Mouse (Mus musculus) B cell, adult 67 days (primary cell): ENCODE data around the gene Cltc. TPM values are rescaled to one million over a fixed set of nuclear protein-coding genes. Genes with fewer than 3 reads are reported as not detected.

Experiments
- total RNA-seq, 2 experiments: library from RNA; stranded (reverse); gene quantifications; 4 replicates each; pipeline ENCODE4 v1.2.4; 2023

Cltc gene
- total RNA-seq = 100 to 1,000 TPM; 299 to 312 TPM

DNA sequence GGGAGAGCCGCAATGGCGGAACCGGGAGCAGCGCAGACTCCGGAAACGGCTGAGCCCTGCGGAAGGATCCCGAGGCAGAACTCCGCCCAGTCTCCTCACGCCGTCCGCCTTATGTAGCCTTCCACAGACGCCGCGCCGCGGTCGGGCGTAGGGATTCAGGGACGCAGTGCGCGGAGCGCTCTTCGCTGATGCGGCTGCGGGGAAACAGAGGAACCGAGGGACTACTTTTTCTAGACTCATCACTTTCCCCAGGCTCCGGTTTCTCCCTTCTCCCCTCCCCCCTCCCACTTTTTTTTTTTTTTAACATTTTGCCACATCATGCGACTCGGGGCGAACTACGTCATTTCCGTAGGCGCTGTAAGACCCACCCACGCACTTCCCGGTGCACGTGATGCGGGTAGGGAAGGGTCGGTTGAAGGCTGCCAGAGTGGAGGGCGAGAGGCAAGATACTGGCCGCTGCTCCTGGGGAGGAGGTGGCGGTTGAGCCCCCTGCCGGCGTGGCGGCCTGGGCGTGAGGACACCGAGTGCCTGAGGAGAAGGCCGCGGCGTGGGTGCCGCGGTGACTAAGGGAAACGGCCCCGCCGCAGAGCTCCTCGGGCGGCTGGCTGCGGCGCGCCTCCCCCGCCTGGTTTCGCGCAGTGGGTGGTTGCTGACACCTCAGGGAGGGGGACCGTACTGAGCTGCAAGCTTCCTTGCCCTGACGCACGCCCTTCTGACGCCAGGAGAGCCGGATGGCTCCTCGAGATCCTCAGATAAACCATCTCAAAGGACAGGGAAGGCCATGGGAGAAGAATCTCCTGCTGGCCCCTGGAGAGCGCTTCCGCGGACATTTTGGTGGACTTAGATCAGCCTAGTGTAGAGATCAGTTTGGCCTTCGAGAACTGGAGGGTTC is at the start of gene Cltc:
TSS of gene Cltc (minus strand) at position 86 of the 892 bp plus-strand sequence.

DNA sequence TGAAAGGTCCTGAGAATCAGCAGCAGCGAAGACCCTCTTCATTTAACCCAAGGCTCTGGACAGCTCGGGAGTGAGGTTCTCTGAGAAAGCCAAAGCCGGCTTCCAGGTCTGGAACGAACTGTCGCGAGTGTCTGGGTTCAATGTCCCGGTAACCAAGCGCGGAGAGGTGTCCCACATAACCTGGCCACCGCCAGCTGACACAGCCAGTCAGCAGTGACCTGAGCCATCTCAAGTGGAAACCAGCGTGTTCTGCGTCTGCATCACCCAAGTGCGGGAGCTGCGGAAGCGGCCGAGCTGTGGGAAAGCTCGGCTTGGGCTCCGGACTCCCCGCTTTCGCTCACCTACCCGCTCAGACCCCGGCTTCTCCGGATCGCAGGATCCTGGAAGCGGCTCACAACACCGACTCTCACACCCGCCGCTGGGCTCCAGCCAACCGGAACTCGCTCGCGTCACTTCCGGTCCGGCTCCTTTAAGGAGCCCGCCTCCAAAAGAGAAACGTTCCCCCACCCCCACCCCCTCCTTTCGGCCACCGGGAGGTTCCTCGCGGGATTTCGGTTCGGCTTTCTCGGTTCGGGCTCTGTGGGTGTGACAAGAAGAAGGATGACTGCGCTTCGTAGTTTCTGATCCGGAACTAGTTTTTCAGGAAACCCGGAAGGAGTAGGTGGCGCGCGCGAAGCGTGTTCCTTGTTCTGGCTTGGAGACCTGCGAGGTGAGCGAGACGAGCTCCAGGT is 73.8 kb downstream of the Cltc start, which contains the start of the genes Vmp1 and Ptrh2:
TSS of gene Vmp1 (minus strand) at position 442 of the 731 bp plus-strand sequence.
TSS of gene Ptrh2 (plus strand) at position 591 of the 731 bp plus-strand sequence.

Other genes starting within 250 kb of the Cltc start
- gene Rps6kb1, start 212.8 kb downstream of the Cltc start, total RNA-seq = 10 to 100 TPM; 64.3 to 66.6 TPM
- 1 to 10 TPM; 7.7 to 8.9 TPM for gene Tubd1, start 212.6 kb downstream of the Cltc start, total RNA-seq
- gene Vmp1, start 73.7 kb downstream of the Cltc start, total RNA-seq = 10 to 100 TPM; 65.4 to 76.8 TPM
- gene Ptrh2, start 73.6 kb downstream of the Cltc start, total RNA-seq = 1 to 10 TPM; 7.3 to 8.2 TPM
- gene Dhx40, start 50.2 kb upstream of the Cltc start, total RNA-seq = 10 to 100 TPM; 73.6 to 76.1 TPM
- gene Ypel2, start 236.1 kb upstream of the Cltc start, total RNA-seq = 1 to 10 TPM; 4.0 to 5.7 TPM